Mouse (Mus musculus): Measurements from ENCODE around the gene Tgfb3. TPM values are rescaled to one million over a fixed set of nuclear protein-coding genes. Genes with fewer than 3 reads are reported as not detected.
A peak's percentile ranks its signal among the peaks of the same experiment; 100 is the strongest.

Gene Tgfb3
- polyA plus RNA-seq, 1 experiment from 2014 or later = 2.1 TPM

DNA sequence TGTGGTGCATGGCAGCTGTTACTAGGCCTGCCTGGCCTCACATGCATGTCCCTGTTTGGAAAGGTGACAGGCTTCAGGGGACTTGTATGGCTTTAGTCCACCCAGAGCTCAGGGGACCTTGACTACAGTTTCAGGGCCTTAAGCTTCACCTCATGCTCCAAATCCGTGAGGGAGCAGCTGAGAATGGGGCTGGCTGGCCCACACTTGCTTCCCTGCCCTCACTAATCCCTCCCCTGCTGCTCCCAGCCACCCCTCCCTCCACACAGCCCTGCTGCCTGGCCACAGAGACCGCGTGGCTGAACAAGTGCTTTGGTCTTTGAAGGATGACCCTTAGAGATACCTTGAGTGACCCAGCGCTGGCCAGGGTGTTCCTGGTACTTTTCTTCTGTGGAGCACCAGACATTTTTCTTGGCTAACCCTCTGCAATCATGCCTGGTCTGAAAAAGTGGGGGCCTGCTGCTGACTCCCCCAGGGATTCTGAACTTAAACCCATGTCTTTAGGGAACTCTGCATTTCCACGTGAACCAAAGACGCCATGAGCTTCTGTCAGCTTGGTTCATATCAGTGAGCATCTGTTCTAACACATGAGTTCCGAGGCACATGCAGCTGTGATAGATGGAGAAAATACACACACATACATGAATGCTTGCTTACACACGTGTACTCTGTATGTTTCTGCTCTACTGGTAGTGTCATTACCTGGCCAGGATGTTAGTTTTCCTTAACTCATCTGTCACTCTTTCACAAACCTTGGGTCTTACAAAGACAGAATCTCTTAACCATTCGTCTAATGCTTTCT is 42.3 kb downstream of the Tgfb3 start:
- H3K9me3 ChIP-seq (ENCODE audit: control insufficient read depth, low read length) = no peaks in the 10 kb centered on the region
- no peak overlapping the region for H3K4me2 ChIP-seq (ENCODE audit: low read length)
- no peak for DNase-seq
- no peak for ATAC-seq (ENCODE audit: low FRiP score, low TSS enrichment)
- 40% methylated on average over 9 of the region's 9 CpGs for WGBS
- no peaks in the 10 kb centered on the region for H3K36me3 ChIP-seq (ENCODE audit: control insufficient read depth, insufficient read depth, low read length)
- H3K9ac ChIP-seq (replicated peaks; ENCODE audit: low read length) = no peak overlapping the region
- H3K4me1 ChIP-seq (ENCODE audit: control insufficient read depth, insufficient read depth, low read length) = 0 out of 2 replicates have a peak, but pooled peaks cover 4% of the 10 kb centered on the region
- H3K27ac ChIP-seq (replicated peaks; ENCODE audit: low read depth, low read length) = no peak overlapping the region
- no peaks in the 10 kb centered on the region for H3K27me3 ChIP-seq (ENCODE audit: control insufficient read depth, insufficient read depth, low read length)
- no peak overlapping the region for H3K4me3 ChIP-seq (replicated peaks; ENCODE audit: low read depth, low read length)

DNA sequence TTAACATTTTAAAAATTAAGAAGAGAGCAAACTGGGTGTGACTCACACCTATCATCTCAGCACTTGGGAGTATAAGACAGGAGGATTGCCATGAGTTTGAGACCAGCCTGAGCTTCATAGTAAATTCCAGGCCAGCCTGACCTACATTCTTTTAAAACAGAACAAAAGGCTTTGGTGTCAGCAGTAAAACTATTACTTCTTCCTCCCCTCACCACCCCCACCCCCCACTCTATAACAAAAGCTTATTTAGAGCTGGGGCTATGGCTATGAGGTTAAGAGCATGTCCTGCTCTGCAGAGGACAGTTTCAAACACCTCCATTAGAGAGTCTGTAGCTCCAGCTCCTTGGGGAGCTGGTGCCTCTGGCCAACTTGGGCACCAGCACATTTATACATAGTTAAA is 43.3 kb downstream of the Tgfb3 start:
- Histone ChIP-seq H3K4me3 (replicated peaks; ENCODE audit: low read depth, low read length) (no peak overlapping the region), H3K9me3 (ENCODE audit: control insufficient read depth, low read length) (no peaks in the 10 kb centered on the region), H3K27ac (replicated peaks; ENCODE audit: low read depth, low read length) (no peak overlapping the region), H3K27me3 (ENCODE audit: control insufficient read depth, insufficient read depth, low read length) (no peaks in the 10 kb centered on the region), H3K4me2 (ENCODE audit: low read length) (no peak overlapping the region), H3K9ac (replicated peaks; ENCODE audit: low read length) (no peak overlapping the region), H3K4me1 (ENCODE audit: control insufficient read depth, insufficient read depth, low read length) (0 out of 2 replicates have a peak, but pooled peaks cover 4% of the 10 kb centered on the region), H3K36me3 (ENCODE audit: control insufficient read depth, insufficient read depth, low read length) (no peaks in the 10 kb centered on the region)
- ATAC-seq (ENCODE audit: low FRiP score, low TSS enrichment) (no peak), DNase-seq (no peak)

DNA sequence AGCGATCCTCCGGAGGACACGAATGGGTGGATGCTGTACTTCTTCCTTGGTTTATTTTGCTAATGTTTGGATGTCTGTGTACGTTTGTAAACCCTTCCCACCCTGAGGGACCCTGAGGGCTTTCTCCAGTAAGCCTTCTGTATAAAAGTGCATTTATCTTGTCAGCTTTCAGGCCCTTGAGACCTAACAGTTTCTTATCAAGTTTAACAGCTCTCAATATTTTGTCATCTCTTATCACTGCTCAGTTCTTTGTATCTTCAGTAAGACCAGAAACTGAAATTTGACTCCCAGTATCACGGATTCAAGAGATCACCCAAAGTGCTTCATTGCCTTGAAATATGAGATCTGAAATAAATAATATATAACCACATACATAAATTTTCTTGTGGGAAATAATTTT is 47.9 kb downstream of the Tgfb3 start:
- Histone ChIP-seq H3K4me2 (ENCODE audit: low read length) (no peak overlapping the region), H3K9me3 (ENCODE audit: control insufficient read depth, low read length) (no peaks in the 10 kb centered on the region), H3K9ac (replicated peaks; ENCODE audit: low read length) (no peak overlapping the region), H3K36me3 (ENCODE audit: control insufficient read depth, insufficient read depth, low read length) (no peaks in the 10 kb centered on the region), H3K27me3 (ENCODE audit: control insufficient read depth, insufficient read depth, low read length) (no peaks in the 10 kb centered on the region), H3K4me3 (replicated peaks; ENCODE audit: low read depth, low read length) (no peak overlapping the region), H3K27ac (replicated peaks; ENCODE audit: low read depth, low read length) (no peak overlapping the region), H3K4me1 (ENCODE audit: control insufficient read depth, insufficient read depth, low read length) (no peaks in the 10 kb centered on the region)
- whole genome bisulfite sequencing = 80% methylated on average over 5 of the region's 5 CpGs
- ATAC-seq (ENCODE audit: low FRiP score, low TSS enrichment) (no peak), DNase-seq (no peak)

DNA sequence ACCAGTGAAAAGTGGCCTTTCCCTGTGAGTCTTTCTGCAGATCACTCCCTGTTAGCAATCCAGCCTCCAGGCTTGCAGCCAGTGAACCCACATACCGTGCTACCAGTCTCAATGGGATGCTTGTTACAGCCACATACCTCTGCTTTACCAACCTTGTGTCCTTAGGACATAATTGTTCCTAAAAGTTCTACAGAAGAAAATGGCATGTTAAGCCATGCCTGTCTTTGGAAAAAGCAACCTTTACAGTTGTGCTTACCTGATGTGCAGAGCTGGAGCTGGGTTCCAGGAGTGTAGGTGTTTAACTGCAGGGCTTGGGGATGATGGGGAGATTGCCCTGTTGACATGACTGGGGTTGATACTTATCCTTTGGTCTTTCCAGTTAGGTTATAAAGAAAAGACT is 51.1 kb downstream of the Tgfb3 start:
- Histone ChIP-seq H3K9me3 (ENCODE audit: control insufficient read depth, low read length) (no peaks in the 10 kb centered on the region), H3K27me3 (ENCODE audit: control insufficient read depth, insufficient read depth, low read length) (no peaks in the 10 kb centered on the region), H3K4me2 (ENCODE audit: low read length) (no peak overlapping the region), H3K27ac (replicated peaks; ENCODE audit: low read depth, low read length) (no peak overlapping the region), H3K36me3 (ENCODE audit: control insufficient read depth, insufficient read depth, low read length) (no peaks in the 10 kb centered on the region), H3K4me1 (ENCODE audit: control insufficient read depth, insufficient read depth, low read length) (no peaks in the 10 kb centered on the region), H3K9ac (replicated peaks; ENCODE audit: low read length) (no peak overlapping the region), H3K4me3 (replicated peaks; ENCODE audit: low read depth, low read length) (no peak overlapping the region)
- WGBS = 88% methylated on average over 1 of the region's 1 CpGs
- DNase-seq = no peak
- ATAC-seq (ENCODE audit: low FRiP score, low TSS enrichment) = no peak

DNA sequence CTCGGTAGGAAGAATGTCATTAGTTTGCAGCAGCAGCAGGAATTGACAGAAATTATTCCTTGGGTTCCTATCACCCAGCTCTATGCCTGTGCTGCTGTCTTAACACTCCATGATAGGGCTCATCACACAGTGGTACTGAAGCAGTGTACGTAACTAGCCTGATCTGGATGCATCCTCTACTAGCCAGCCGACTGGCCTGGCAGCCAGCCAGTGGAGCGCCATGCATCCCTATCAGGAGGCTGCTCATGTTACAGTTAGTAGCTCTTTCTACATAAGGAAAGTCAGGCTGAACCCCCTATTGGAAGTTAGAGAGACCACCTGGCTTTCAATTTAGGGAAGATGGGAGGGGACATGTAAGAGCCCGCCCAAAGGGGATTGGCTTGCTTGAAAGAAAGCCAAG is 51.8 kb downstream of the Tgfb3 start:
- H3K4me1 ChIP-seq (ENCODE audit: control insufficient read depth, insufficient read depth, low read length) = no peaks in the 10 kb centered on the region
- H3K36me3 ChIP-seq (ENCODE audit: control insufficient read depth, insufficient read depth, low read length) = no peaks in the 10 kb centered on the region
- H3K4me2 ChIP-seq (ENCODE audit: low read length) = no peak overlapping the region
- 73% methylated on average over 5 of the region's 5 CpGs for WGBS
- no peak overlapping the region for H3K9ac ChIP-seq (replicated peaks; ENCODE audit: low read length)
- DNase-seq (peak; percentile 65), ATAC-seq (ENCODE audit: low FRiP score, low TSS enrichment) (no peak)
- no peaks in the 10 kb centered on the region for H3K9me3 ChIP-seq (ENCODE audit: control insufficient read depth, low read length)
- no peak overlapping the region for H3K4me3 ChIP-seq (replicated peaks; ENCODE audit: low read depth, low read length)
- H3K27ac ChIP-seq (replicated peaks; ENCODE audit: low read depth, low read length) = no peak overlapping the region
- H3K27me3 ChIP-seq (ENCODE audit: control insufficient read depth, insufficient read depth, low read length) = no peaks in the 10 kb centered on the region

DNA sequence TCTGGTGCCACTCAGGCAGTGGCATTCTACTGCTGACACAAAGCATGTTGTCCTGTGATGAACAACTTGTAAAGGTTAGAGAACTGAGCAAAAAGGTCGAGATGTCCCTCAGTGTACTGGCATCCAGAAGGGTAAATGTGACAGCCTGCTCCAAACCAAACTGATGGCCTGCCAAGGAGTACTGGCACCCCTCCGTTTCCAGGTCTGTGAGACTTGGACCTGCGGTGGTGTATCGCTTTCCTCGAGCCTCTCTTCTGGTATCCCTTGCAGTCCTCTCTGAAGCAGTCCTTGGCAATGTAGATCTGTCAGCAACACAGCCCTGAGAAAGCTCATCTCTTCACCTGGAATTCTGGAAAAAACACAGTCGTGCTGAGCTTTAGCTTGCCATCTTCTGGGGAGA is 53.4 kb downstream of the Tgfb3 start:
- no peaks in the 10 kb centered on the region for H3K9me3 ChIP-seq (ENCODE audit: control insufficient read depth, low read length)
- H3K27me3 ChIP-seq (ENCODE audit: control insufficient read depth, insufficient read depth, low read length) = no peaks in the 10 kb centered on the region
- H3K27ac ChIP-seq (replicated peaks; ENCODE audit: low read depth, low read length) = no peak overlapping the region
- no peak overlapping the region for H3K4me2 ChIP-seq (ENCODE audit: low read length)
- ATAC-seq (ENCODE audit: low FRiP score, low TSS enrichment) = no peak
- no peak overlapping the region for H3K4me3 ChIP-seq (replicated peaks; ENCODE audit: low read depth, low read length)
- no peak for DNase-seq
- no peaks in the 10 kb centered on the region for H3K36me3 ChIP-seq (ENCODE audit: control insufficient read depth, insufficient read depth, low read length)
- 89% methylated on average over 6 of the region's 6 CpGs for WGBS
- no peak overlapping the region for H3K9ac ChIP-seq (replicated peaks; ENCODE audit: low read length)
- H3K4me1 ChIP-seq (ENCODE audit: control insufficient read depth, insufficient read depth, low read length) = no peaks in the 10 kb centered on the region

DNA sequence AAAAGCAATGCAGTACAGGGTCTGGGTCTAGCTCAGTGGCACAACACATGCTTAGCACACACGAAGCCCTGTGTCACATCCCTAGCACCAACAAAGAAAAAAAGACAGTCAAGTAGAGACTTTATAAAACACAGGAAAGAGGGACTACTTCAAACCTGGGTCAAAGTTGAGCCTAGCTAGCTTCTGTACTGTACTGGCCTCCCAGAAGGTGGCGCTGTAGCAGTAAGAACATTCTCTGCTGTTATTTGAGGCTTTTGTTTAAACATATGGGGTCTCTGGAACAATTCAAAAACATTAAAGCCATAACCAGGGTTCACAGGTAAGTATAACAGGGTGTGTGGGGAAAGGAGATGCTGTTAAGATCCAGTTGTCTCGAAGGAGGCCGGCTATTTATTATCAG is 54.4 kb downstream of the Tgfb3 start:
- ATAC-seq (ENCODE audit: low FRiP score, low TSS enrichment) = no peak
- Histone ChIP-seq H3K27ac (replicated peaks; ENCODE audit: low read depth, low read length) (no peak overlapping the region), H3K9me3 (ENCODE audit: control insufficient read depth, low read length) (no peaks in the 10 kb centered on the region), H3K4me2 (ENCODE audit: low read length) (no peak overlapping the region), H3K27me3 (ENCODE audit: control insufficient read depth, insufficient read depth, low read length) (no peaks in the 10 kb centered on the region), H3K4me3 (replicated peaks; ENCODE audit: low read depth, low read length) (no peak overlapping the region), H3K36me3 (ENCODE audit: control insufficient read depth, insufficient read depth, low read length) (no peaks in the 10 kb centered on the region), H3K4me1 (ENCODE audit: control insufficient read depth, insufficient read depth, low read length) (no peaks in the 10 kb centered on the region), H3K9ac (replicated peaks; ENCODE audit: low read length) (no peak overlapping the region)
- peak; percentile 55 for DNase-seq
- 64% methylated on average over 4 of the region's 4 CpGs for WGBS

DNA sequence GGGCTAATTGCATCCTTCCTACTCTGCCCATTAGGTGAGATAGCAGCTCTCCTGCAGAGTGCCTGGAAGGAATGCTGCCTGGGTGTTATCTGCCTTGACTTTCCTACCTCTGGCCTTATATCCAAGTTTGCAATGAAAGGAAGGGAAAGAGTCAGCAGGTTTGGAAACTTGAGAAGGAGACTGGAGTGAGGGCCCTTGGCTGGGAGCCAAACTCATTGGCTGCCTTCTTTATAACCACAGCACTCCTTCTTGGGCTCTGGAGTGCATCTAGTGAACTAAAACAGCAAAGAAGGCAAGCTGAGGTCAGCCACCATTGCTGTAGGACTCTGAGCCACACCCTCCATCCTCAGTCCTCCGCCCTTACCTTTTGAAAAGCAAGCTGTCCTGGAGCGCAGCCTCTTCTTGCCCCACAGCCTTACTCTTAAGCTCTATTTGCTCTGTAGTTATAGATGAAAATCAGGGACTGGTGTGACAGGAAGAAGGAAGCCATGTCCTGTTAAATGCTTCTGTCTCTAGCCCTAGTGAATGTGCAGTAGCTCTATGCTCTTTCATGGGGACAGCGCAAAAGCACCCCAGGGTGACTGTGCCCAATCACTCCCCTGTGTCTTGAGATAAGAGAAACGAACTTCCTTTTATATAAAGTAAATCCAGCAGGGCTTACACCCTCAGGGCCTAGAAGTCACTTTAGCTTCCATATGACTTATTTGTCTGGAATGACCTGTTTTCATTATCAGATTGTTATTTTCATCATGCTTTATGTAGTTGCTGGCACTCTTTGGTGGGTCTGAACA is 55.6 kb downstream of the Tgfb3 start:
- H3K9me3 ChIP-seq (ENCODE audit: control insufficient read depth, low read length) = no peaks in the 10 kb centered on the region
- H3K36me3 ChIP-seq (ENCODE audit: control insufficient read depth, insufficient read depth, low read length) = no peaks in the 10 kb centered on the region
- no peak overlapping the region for H3K4me2 ChIP-seq (ENCODE audit: low read length)
- no peak overlapping the region for H3K9ac ChIP-seq (replicated peaks; ENCODE audit: low read length)
- 83% methylated on average over 4 of the region's 4 CpGs for WGBS
- DNase-seq = no peak
- no peak for ATAC-seq (ENCODE audit: low FRiP score, low TSS enrichment)
- H3K4me3 ChIP-seq (replicated peaks; ENCODE audit: low read depth, low read length) = no peak overlapping the region
- no peaks in the 10 kb centered on the region for H3K4me1 ChIP-seq (ENCODE audit: control insufficient read depth, insufficient read depth, low read length)
- no peak overlapping the region for H3K27ac ChIP-seq (replicated peaks; ENCODE audit: low read depth, low read length)
- no peaks in the 10 kb centered on the region for H3K27me3 ChIP-seq (ENCODE audit: control insufficient read depth, insufficient read depth, low read length)

All from midbrain, embryonic 14.5 days (tissue).